Mouse (Mus musculus): Measurements from ENCODE around the gene Dab1. TPM values are rescaled to one million over a fixed set of nuclear protein-coding genes. Genes with fewer than 3 reads are reported as not detected.

Gene Dab1
- total and polyA plus RNA-seq, 2 experiments: 0.02 to 0.09 TPM

DNA sequence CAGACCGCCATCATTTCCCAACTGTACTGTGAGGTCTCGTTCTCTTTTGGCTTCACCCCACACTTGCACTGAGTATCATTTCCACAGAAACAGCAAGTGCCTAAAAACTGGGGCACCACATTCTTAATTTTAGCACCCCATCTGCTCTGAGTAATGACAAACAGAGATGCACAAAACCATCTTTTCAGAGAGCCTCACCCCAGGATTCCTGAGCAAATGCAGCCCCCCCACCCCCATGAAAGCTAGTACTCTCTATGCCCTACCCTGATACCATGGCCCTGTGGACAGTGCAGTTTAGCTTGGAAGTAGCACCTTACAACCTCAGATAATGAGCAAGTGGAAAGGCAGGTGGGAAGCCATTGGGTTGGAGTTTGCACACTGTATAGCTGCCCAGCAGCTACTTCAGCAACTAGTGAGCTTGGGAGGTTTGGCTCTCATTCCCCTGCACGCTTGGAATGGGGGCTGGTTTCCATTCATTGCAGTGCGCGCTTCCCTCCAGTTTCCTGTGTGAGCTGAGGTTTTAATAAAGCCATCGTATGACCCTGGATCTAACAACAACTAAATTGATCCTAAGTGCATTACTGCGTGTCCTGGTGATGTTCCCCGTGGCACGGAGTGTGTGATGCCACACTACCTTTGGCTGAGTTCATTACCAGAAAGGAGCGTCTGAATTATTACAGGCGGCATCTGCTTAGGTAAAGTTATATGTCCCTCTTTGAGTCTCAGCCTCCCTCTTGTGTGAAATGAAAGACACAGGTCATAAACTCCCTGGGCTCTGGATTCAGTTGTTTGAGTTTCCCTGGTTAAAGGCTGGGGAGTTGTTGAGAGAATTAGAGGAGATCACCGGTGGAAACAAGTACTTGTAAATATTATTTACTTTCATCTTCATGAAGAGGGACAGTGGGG lies 842.2 kb downstream of the Dab1 start:
- DNase-seq (ENCODE audit: extremely low read depth, low read depth, low spot score): no peak
- Histone ChIP-seq H3K4me3 (ENCODE audit: insufficient read depth, low read depth, low read length) (no peak overlapping the region), H3K27me3 (ENCODE audit: control insufficient read depth, insufficient read depth, low read length) (no peaks in the 10 kb centered on the region), H3K79me2 (ENCODE audit: control insufficient read depth, insufficient read depth, low read length) (no peaks in the 10 kb centered on the region), H3K27ac (replicated peaks; ENCODE audit: insufficient read depth, low read depth, low read length) (no peak overlapping the region), H3K9ac (ENCODE audit: low read depth, low read length) (no peak overlapping the region), H3K36me3 (ENCODE audit: control insufficient read depth, insufficient read depth, low read length) (no peaks in the 10 kb centered on the region), H3K4me1 (ENCODE audit: control insufficient read depth, insufficient read depth, low read length) (no peaks in the 10 kb centered on the region)
- no peak for TF ChIP-seq CTCF (IDR thresholded peaks at IDR 0.05; ENCODE audit: low read depth, low read length)
- no peak for TF ChIP-seq POLR2A (IDR thresholded peaks at IDR 0.05; ENCODE audit: extremely low read depth, insufficient read depth, low read length)
- 93% methylated on average over 12 of the region's 12 CpGs for WGBS

DNA sequence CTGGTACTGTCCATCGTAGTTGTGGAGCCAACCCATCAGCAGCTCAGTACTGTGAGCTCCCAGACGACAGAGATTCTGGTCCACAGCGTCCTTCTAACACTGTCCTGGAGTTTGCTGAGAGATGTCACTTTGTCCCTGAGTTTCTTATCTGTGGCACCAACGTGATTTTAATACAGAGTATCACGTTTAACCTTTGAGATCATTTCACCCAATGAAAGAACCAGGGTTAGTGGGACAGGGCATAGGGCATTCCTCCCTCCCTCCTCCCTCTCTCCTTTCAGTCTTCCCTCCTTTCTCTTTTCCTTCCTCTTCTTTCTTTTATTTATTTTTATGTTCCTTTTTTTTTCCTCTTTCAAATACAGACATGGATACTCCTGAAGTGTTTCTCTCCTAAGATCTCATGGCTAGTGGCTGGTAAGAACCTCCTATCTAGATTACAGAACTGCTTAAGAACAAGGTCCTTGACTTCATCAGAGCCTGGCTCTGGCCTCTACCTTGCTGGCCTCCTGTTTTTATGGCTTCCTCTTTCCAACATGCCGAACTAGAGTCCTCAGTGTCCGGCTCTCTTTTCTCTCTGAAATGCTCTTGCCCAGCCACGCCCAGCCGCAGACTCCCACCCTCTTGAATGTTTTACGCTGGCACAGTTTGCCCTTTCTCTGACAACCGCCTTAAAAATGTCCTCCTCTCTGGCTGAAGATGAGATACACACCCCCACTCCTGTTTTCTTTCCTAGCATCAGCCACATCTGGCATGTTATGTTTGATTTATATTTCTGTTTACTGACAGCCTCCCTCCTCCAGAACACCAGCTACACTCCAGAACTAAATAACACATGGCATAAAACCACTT lies 844.0 kb downstream of the Dab1 start:
- WGBS: 75% methylated on average over 11 of the region's 11 CpGs
- Histone ChIP-seq H3K36me3 (ENCODE audit: control insufficient read depth, insufficient read depth, low read length) (no peaks in the 10 kb centered on the region), H3K27me3 (ENCODE audit: control insufficient read depth, insufficient read depth, low read length) (no peaks in the 10 kb centered on the region), H3K27ac (replicated peaks; ENCODE audit: insufficient read depth, low read depth, low read length) (no peak overlapping the region), H3K79me2 (ENCODE audit: control insufficient read depth, insufficient read depth, low read length) (no peaks in the 10 kb centered on the region), H3K4me3 (ENCODE audit: insufficient read depth, low read depth, low read length) (no peak overlapping the region), H3K4me1 (ENCODE audit: control insufficient read depth, insufficient read depth, low read length) (no peaks in the 10 kb centered on the region), H3K9ac (ENCODE audit: low read depth, low read length) (no peak overlapping the region)
- peak; percentile 28 for DNase-seq (ENCODE audit: extremely low read depth, low read depth, low spot score)
- TF ChIP-seq CTCF (IDR thresholded peaks at IDR 0.05; ENCODE audit: low read depth, low read length) (no peak), POLR2A (IDR thresholded peaks at IDR 0.05; ENCODE audit: extremely low read depth, insufficient read depth, low read length) (no peak)

DNA sequence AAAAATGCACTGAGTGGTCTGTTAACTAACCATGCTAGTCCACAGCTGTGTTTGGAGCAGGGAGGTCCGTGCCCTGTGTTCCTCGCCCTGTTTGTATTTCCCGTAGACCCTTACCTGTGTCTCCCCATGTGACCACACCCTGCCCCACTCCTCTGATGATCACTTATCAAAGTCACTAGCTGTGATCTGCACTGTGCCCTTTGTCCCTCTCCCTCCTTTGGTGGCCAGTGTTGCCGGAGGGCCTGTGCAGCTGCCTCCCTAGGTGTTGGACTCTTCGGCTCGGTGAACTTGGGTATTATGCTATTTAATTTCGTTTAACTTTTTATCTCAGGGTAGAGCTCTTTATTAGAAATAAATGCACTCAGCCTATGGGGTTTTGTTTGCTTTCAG lies 844.6 kb downstream of the Dab1 start:
- TF ChIP-seq CTCF (IDR thresholded peaks at IDR 0.05; ENCODE audit: low read depth, low read length) (no peak), POLR2A (IDR thresholded peaks at IDR 0.05; ENCODE audit: extremely low read depth, insufficient read depth, low read length) (no peak)
- no peak overlapping the region for H3K27ac ChIP-seq (replicated peaks; ENCODE audit: insufficient read depth, low read depth, low read length)
- DNase-seq (ENCODE audit: extremely low read depth, low read depth, low spot score): no peak
- 81% methylated on average over 7 of the region's 7 CpGs for WGBS
- no peaks in the 10 kb centered on the region for H3K27me3 ChIP-seq (ENCODE audit: control insufficient read depth, insufficient read depth, low read length)
- H3K9ac ChIP-seq (ENCODE audit: low read depth, low read length): no peak overlapping the region
- H3K4me3 ChIP-seq (ENCODE audit: insufficient read depth, low read depth, low read length): no peak overlapping the region
- no peaks in the 10 kb centered on the region for H3K79me2 ChIP-seq (ENCODE audit: control insufficient read depth, insufficient read depth, low read length)
- no peaks in the 10 kb centered on the region for H3K36me3 ChIP-seq (ENCODE audit: control insufficient read depth, insufficient read depth, low read length)
- no peaks in the 10 kb centered on the region for H3K4me1 ChIP-seq (ENCODE audit: control insufficient read depth, insufficient read depth, low read length)

DNA sequence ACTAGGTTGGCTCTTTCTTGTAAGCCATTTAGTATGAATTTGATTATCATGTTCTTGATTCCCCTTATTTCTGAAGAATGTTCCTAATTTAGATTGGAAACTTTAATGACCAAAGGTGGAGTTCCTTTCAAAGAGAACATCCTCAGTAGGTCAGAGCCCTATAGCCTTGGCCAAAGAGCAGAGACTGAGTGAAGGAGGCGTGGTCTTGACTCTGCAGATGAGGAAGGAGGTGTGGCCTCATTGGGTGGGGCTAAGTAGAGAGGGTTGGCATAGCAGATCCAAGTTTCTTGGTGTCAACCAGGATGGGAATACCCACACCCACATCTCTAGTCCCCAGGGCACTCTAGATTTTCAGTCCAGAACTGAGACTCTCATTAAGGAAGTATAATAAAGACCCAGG lies 846.4 kb downstream of the Dab1 start:
- Histone ChIP-seq H3K36me3 (ENCODE audit: control insufficient read depth, insufficient read depth, low read length) (no peaks in the 10 kb centered on the region), H3K27me3 (ENCODE audit: control insufficient read depth, insufficient read depth, low read length) (no peaks in the 10 kb centered on the region), H3K79me2 (ENCODE audit: control insufficient read depth, insufficient read depth, low read length) (no peaks in the 10 kb centered on the region), H3K4me3 (ENCODE audit: insufficient read depth, low read depth, low read length) (no peak overlapping the region), H3K4me1 (ENCODE audit: control insufficient read depth, insufficient read depth, low read length) (no peaks in the 10 kb centered on the region), H3K27ac (replicated peaks; ENCODE audit: insufficient read depth, low read depth, low read length) (no peak overlapping the region), H3K9ac (ENCODE audit: low read depth, low read length) (no peak overlapping the region)
- DNase-seq (ENCODE audit: extremely low read depth, low read depth, low spot score): no peak
- 96% methylated on average over 1 of the region's 1 CpGs for WGBS
- TF ChIP-seq POLR2A (IDR thresholded peaks at IDR 0.05; ENCODE audit: extremely low read depth, insufficient read depth, low read length): no peak
- no peak for TF ChIP-seq CTCF (IDR thresholded peaks at IDR 0.05; ENCODE audit: low read depth, low read length)

DNA sequence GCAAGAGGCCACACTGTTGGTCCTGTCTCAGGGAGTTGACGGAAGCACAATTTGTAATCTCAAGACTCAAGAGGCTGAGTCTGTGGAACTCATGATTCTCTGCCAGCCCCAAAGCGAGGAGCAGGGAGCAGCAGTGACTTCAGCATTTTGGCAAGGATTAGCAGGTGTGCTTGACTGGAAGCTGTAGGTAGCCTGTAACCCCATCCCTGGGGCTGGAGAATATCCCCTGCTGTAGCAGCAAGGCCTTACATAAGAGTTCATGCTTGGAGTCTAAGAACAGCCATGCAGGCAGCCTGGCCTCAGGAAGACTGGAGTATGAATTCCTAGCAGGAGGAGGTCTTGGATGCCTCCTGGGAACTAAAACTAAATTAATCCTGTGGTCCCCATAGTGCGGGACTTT lies 849.5 kb downstream of the Dab1 start:
- Histone ChIP-seq H3K79me2 (ENCODE audit: control insufficient read depth, insufficient read depth, low read length) (no peaks in the 10 kb centered on the region), H3K27ac (replicated peaks; ENCODE audit: insufficient read depth, low read depth, low read length) (no peak overlapping the region), H3K36me3 (ENCODE audit: control insufficient read depth, insufficient read depth, low read length) (no peaks in the 10 kb centered on the region), H3K4me3 (ENCODE audit: insufficient read depth, low read depth, low read length) (no peak overlapping the region), H3K27me3 (ENCODE audit: control insufficient read depth, insufficient read depth, low read length) (no peaks in the 10 kb centered on the region), H3K9ac (ENCODE audit: low read depth, low read length) (no peak overlapping the region), H3K4me1 (ENCODE audit: control insufficient read depth, insufficient read depth, low read length) (no peaks in the 10 kb centered on the region)
- TF ChIP-seq POLR2A (IDR thresholded peaks at IDR 0.05; ENCODE audit: extremely low read depth, insufficient read depth, low read length): no peak
- TF ChIP-seq CTCF (IDR thresholded peaks at IDR 0.05; ENCODE audit: low read depth, low read length): no peak
- no peak for DNase-seq (ENCODE audit: extremely low read depth, low read depth, low spot score)
- 85% methylated on average over 3 of the region's 3 CpGs for WGBS
